Mouse (Mus musculus) forebrain, embryonic 11.5 days (tissue): ENCODE data around the gene Cenpq. TPM values are rescaled to one million over a fixed set of nuclear protein-coding genes. Genes with fewer than 3 reads are reported as not detected.

Experiments used
- ATAC-seq: fragments of 200-750 bp; cut with Nextera tagmentation; replicated peaks from 2 replicates; pipeline ENCODE4 v1.8.0; 2017; ENCODE audit warnings: moderate TSS enrichment; ENCODE audit not compliant: low FRiP score
- DNase-seq: peaks from one replicate; pipeline ENCODE4 v3.0.0-alpha.2; 2017; ENCODE audit warnings: low spot score
- H3K27ac ChIP-seq: fragments of 300-500 bp; sonication (generic); 2 replicates; pipeline ENCODE4 v1.5.1; 2014; ENCODE audit warnings: low read depth, low read length
- H3K27me3 ChIP-seq: fragments of 300-500 bp; sonication (generic); 2 replicates; pipeline ENCODE4 v1.6.1; 2014; ENCODE audit warnings: mild to moderate bottlenecking, low read length, mixed read lengths; ENCODE audit not compliant: control insufficient read depth, insufficient read depth
- H3K36me3 ChIP-seq: fragments of 300-500 bp; sonication (generic); 2 replicates; pipeline ENCODE4 v1.6.1; 2014; ENCODE audit warnings: mild to moderate bottlenecking, low read length, moderate library complexity, mixed read lengths; ENCODE audit not compliant: control insufficient read depth, insufficient read depth
- H3K4me1 ChIP-seq: fragments of 300-500 bp; sonication (generic); replicated peaks from 2 replicates; pipeline ENCODE4 v1.6.1; 2014; ENCODE audit warnings: low read length, mixed read lengths; ENCODE audit not compliant: control insufficient read depth, insufficient read depth
- H3K4me2 ChIP-seq: fragments of 300-500 bp; sonication (generic); 2 replicates; pipeline ENCODE4 v1.6.1; 2014; ENCODE audit warnings: low read depth, mild to moderate bottlenecking, low read length, moderate library complexity, mixed read lengths; ENCODE audit not compliant: severe bottlenecking
- H3K4me3 ChIP-seq: fragments of 300-500 bp; sonication (generic); 2 replicates; pipeline ENCODE4 v1.5.1; 2014; ENCODE audit warnings: low read depth, low read length
- H3K9ac ChIP-seq: fragments of 300-500 bp; sonication (generic); 2 replicates; pipeline ENCODE4 v1.6.1; 2014; ENCODE audit warnings: low read length
- H3K9me3 ChIP-seq: fragments of 300-500 bp; sonication (generic); 2 replicates; pipeline ENCODE4 v1.6.1; 2016; ENCODE audit warnings: low read length, mixed read lengths; ENCODE audit not compliant: control insufficient read depth
- WGBS: fragments of 180-500 bp; shearing (Covaris S2); extraction: QIAGEN DNeasy Blood & Tissue Kit; methylation state at CpG from one replicate; pipeline ENCODE4 v1.1.7; 2014; 5-methylcytosine and 5-hydroxymethylcytosine counted together
- polyA plus RNA-seq: library from polyadenylated mRNA; unstranded; fragments of >200 nt; fragmentation: Nextera tagmentation; extraction: Ambion mirVana; gene quantifications from 2 replicates; pipeline ENCODE4 v1.2.1, GENCODE M21; 2014

The Cenpq gene
- polyA plus RNA-seq, 1 experiment from 2014 or later = 46.4 TPM

DNA sequence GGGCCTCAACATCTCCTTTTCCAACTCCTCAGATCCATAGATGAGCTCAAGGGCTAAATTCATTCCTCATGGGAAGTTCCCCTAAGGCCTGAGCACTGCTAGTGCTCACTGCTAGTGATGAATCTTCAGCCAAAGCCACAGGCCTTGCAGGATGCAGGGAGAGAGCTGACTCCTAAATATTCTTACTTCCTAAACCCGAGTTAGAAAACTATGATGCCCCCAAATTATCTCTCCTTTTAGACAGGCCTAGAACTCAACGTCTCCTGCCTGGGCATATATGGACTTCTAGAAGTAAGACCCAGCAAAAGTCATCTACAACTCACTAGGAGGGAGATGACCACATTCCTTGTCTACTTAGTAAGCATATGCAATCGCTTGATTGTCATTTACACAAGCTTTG is 57.1 kb downstream of the Cenpq start:
- Histone ChIP-seq H3K4me1 (0 out of 2 replicates have a peak, but pooled peaks cover 2% of the 10 kb centered on the region), H3K36me3 (no peaks in the 10 kb centered on the region), H3K27me3 (no peaks in the 10 kb centered on the region), H3K9me3 (no peaks in the 10 kb centered on the region), H3K9ac (no peak overlapping the region), H3K4me2 (no peak overlapping the region), H3K27ac (no peak overlapping the region), H3K4me3 (no peak overlapping the region)
- WGBS = 42% methylated on average over 3 of the region's 3 CpGs
- ATAC-seq (no peak), DNase-seq (no peak)

- Histone ChIP-seq H3K27me3 (no peaks in the 10 kb centered on the region), H3K4me3 (no peak overlapping the region), H3K27ac (no peak overlapping the region), H3K4me2 (no peak overlapping the region), H3K9ac (no peak overlapping the region), H3K36me3 (no peaks in the 10 kb centered on the region), H3K4me1 (0 out of 2 replicates have a peak, but pooled peaks cover 2% of the 10 kb centered on the region), H3K9me3 (no peaks in the 10 kb centered on the region)
- ATAC-seq (no peak), DNase-seq (no peak)
- 90% methylated on average over 1 of the region's 1 CpGs for WGBS
Observed at GRCm38 (mm10) chr17:40875568-40875967, 59.3 kb downstream of the Cenpq start.

GRCm38 (mm10) chr17:40874701-40875100 is 60.1 kb downstream of the Cenpq start:
- ATAC-seq (no peak), DNase-seq (no peak)
- Histone ChIP-seq H3K4me1 (0 out of 2 replicates have a peak, but pooled peaks cover 1% of the 10 kb centered on the region), H3K4me3 (no peak overlapping the region), H3K9ac (no peak overlapping the region), H3K36me3 (no peaks in the 10 kb centered on the region), H3K27ac (no peak overlapping the region), H3K4me2 (no peak overlapping the region), H3K27me3 (no peaks in the 10 kb centered on the region), H3K9me3 (no peaks in the 10 kb centered on the region)
- 92% methylated on average over 3 of the region's 3 CpGs for WGBS

DNA sequence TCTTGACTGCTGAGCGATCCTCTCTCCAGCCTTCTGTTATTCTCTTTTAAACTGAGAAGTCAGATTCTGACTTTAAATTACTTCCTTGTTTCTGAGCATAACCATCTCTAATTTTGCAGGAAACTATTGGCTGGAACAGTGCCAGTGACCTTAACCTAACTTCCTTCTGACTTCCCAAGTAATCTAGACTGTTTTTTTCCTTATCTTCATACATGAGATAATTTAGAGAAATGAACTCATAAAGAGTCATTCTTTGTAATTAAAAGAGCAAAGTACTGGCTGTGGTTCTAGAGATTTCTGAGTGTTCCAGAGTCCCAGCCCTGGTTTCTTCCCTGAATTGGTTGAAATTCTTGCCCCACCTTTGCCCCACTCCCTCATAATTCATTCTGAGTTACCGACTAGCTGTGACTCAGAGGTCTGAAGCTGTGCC is 61.2 kb downstream of the Cenpq start:
- H3K36me3 ChIP-seq = no peaks in the 10 kb centered on the region
- no peak overlapping the region for H3K27ac ChIP-seq
- H3K4me3 ChIP-seq = no peak overlapping the region
- H3K9ac ChIP-seq = no peak overlapping the region
- H3K4me2 ChIP-seq = no peak overlapping the region
- 64% methylated on average over 2 of the region's 2 CpGs for WGBS
- ATAC-seq (no peak), DNase-seq (no peak)
- H3K4me1 ChIP-seq = no peaks in the 10 kb centered on the region
- no peaks in the 10 kb centered on the region for H3K27me3 ChIP-seq
- no peaks in the 10 kb centered on the region for H3K9me3 ChIP-seq

Other genes with a start within 250 kb of the Cenpq start
- gene Esp1, start 207.9 kb downstream of the Cenpq start, polyA plus RNA-seq = not detected in 2 replicates
- gene Crisp2, start 128.0 kb downstream of the Cenpq start, polyA plus RNA-seq = not detected in 2 replicates
- 6.9 and 8.8 TPM in 2 replicates for gene Rhag, start 123.9 kb downstream of the Cenpq start, polyA plus RNA-seq
- gene 9130008F23Rik, start 54.5 kb downstream of the Cenpq start, polyA plus RNA-seq = 0.95 and 1.1 TPM in 2 replicates
- 0.56 TPM in 1 of 2 replicates, not detected in the other for gene Glyatl3, start 20.7 kb downstream of the Cenpq start, polyA plus RNA-seq
- gene Mut, start 362 bp downstream of the Cenpq start, polyA plus RNA-seq = 26.9 and 27.4 TPM in 2 replicates